Mouse (Mus musculus): Measurements from ENCODE around the gene Maml1. TPM values are rescaled to one million over a fixed set of nuclear protein-coding genes. Genes with fewer than 3 reads are reported as not detected.
A peak's percentile ranks its signal among the peaks of the same experiment; 100 is the strongest.

The Maml1 gene
- polyA plus RNA-seq (2011; ENCODE audit: insufficient read depth, insufficient read length, low read depth, missing spikeins), result 13.7 and 14.1 TPM in 2 replicates

DNA sequence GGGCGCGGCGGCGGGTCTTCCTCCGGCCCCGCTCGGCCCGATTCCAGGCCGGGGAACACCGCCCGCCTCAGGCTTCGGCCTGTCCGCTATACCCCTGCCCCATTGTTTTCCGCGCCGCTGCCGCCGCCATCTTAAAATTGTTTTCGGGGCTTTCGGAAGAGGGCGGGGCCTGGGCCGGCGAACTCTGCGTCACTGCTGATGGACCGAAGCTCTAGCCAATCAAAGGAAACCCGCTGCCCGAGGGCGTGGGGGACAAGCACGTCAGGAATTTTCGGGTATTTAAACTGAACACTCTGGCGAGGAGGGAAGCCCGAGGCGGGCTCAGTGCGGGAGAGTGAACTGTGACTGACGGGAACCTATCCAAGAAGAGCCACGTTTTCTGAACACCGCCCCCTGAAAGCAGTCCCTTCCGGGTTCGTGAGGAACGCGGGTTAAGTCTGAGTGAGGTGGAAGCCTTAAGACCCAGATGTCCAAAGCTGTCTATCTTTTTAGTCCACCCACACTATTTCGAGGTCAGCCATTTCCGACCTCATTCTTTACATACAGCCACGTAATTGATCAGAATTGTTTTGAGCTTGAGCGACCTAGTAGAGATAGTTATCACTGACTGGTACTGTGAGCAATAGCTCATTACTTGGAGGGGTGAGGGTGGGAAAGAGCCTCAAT, at the start of gene Maml1:
Gene Maml1, minus strand, starts transcription at position 122 of the 666 bp plus-strand sequence.
- Histone ChIP-seq H3K27me3 (ENCODE audit: control insufficient read depth, insufficient read depth, low read length, poor library complexity, severe bottlenecking) (no peaks in the 10 kb centered on the region), H3K9me3 (replicated peaks; ENCODE audit: control insufficient read depth, insufficient read depth, low read length, poor library complexity, severe bottlenecking) (no peaks in the 10 kb centered on the region), H3K4me1 (ENCODE audit: control insufficient read depth, insufficient read depth, low read length) (no peaks in the 10 kb centered on the region), H3K36me3 (ENCODE audit: control insufficient read depth, insufficient read depth, low read length, poor library complexity, severe bottlenecking) (peaks cover 41% of the 10 kb centered on the region), H3K4me3 (ENCODE audit: low read depth, low read length) (peak within 1 kb of the TSS; percentile 81), H3K9ac (ENCODE audit: low read depth, poor library complexity, severe bottlenecking) (peak within 1 kb of the TSS; percentile 98), H3K27ac (ENCODE audit: insufficient read depth, low read length) (peak within 1 kb of the TSS; percentile 79)
- peak; percentile 96 for TF ChIP-seq POLR2A (IDR thresholded peaks at IDR 0.05; ENCODE audit: insufficient read depth, low read length)
- TF ChIP-seq EP300 (IDR thresholded peaks at IDR 0.05; ENCODE audit: insufficient read depth, low read depth, low read length), result 0 out of 2 replicates have a peak, but pooled peaks have one; percentile 24
- TF ChIP-seq CTCF (IDR thresholded peaks at IDR 0.05; ENCODE audit: low read depth, low read length), result no peak

DNA sequence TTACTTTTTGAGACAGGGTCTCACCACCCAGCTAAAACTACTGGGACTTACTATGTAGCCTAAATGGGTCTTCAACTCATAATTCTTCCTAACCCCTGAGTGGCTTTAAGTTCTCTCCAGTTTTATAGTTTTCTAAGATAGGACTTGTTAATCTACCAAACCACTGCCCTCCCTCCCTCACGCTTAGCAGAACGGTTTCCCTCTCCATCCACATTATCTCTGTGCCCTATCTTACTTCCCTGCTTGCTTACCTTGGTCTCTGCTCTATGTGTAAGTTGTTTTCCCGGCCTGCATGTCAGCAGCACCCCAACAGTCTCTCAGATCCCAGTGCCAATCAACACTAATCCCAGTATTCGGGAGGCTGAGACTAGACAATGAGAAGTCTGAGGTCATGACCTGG, 44.8 kb upstream of the Maml1 start:
- H3K27me3 ChIP-seq (ENCODE audit: control insufficient read depth, insufficient read depth, low read length, poor library complexity, severe bottlenecking), result no peaks in the 10 kb centered on the region
- H3K4me3 ChIP-seq (ENCODE audit: low read depth, low read length), result no peak overlapping the region
- TF ChIP-seq POLR2A (IDR thresholded peaks at IDR 0.05; ENCODE audit: insufficient read depth, low read length) (no peak), EP300 (IDR thresholded peaks at IDR 0.05; ENCODE audit: insufficient read depth, low read depth, low read length) (no peak), CTCF (IDR thresholded peaks at IDR 0.05; ENCODE audit: low read depth, low read length) (no peak)
- H3K9me3 ChIP-seq (replicated peaks; ENCODE audit: control insufficient read depth, insufficient read depth, low read length, poor library complexity, severe bottlenecking), result no peaks in the 10 kb centered on the region
- H3K27ac ChIP-seq (ENCODE audit: insufficient read depth, low read length), result no peak overlapping the region
- peaks cover 1% of the 10 kb centered on the region for H3K4me1 ChIP-seq (ENCODE audit: control insufficient read depth, insufficient read depth, low read length)
- H3K36me3 ChIP-seq (ENCODE audit: control insufficient read depth, insufficient read depth, low read length, poor library complexity, severe bottlenecking), result no peaks in the 10 kb centered on the region
- no peak overlapping the region for H3K9ac ChIP-seq (ENCODE audit: low read depth, poor library complexity, severe bottlenecking)

DNA sequence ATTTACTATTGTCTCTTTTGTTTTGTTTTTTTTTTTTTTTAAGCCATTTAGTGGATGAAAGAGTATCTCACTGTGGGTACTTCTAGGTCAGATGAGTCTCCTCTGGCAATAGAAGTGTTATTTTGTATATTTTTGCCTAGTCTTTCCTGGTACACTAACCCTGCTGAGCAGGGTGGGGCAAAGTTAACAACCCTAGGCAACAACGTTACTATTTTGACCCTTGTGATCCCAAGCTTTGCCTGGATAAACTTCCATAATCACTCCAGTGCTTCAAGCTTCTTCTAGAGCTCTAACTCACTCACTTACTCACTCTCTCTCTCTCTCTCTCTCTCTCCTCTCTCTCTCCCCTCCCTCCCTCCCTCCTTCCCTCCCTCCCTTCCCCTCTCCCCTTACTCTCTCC, 44.0 kb upstream of the Maml1 start:
- Histone ChIP-seq H3K27ac (ENCODE audit: insufficient read depth, low read length) (no peak overlapping the region), H3K9ac (ENCODE audit: low read depth, poor library complexity, severe bottlenecking) (no peak overlapping the region), H3K36me3 (ENCODE audit: control insufficient read depth, insufficient read depth, low read length, poor library complexity, severe bottlenecking) (no peaks in the 10 kb centered on the region), H3K27me3 (ENCODE audit: control insufficient read depth, insufficient read depth, low read length, poor library complexity, severe bottlenecking) (no peaks in the 10 kb centered on the region), H3K9me3 (replicated peaks; ENCODE audit: control insufficient read depth, insufficient read depth, low read length, poor library complexity, severe bottlenecking) (no peaks in the 10 kb centered on the region), H3K4me1 (ENCODE audit: control insufficient read depth, insufficient read depth, low read length) (peaks cover 1% of the 10 kb centered on the region), H3K4me3 (ENCODE audit: low read depth, low read length) (no peak overlapping the region)
- TF ChIP-seq EP300 (IDR thresholded peaks at IDR 0.05; ENCODE audit: insufficient read depth, low read depth, low read length) (no peak), CTCF (IDR thresholded peaks at IDR 0.05; ENCODE audit: low read depth, low read length) (no peak), POLR2A (IDR thresholded peaks at IDR 0.05; ENCODE audit: insufficient read depth, low read length) (no peak)

DNA sequence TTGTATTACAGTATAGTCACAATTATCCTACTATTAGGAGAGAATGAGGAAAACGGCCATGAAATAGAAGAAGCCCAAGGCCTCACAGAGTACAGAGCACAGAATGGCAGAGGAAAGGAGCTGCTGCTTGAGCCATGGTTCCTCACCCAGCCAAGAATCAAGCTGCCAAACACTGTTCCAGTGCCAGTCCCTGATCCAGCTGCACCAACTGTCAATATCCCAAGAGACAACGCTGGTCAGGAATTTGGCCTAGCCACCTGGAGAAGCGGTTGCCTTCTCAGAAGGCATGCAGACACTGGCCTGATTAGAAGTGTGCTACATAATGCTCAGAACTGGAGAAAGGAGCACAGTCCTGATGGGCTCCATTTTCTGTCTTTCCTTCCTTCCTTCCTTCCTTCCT, 41.1 kb upstream of the Maml1 start:
- Histone ChIP-seq H3K4me1 (ENCODE audit: control insufficient read depth, insufficient read depth, low read length) (no peaks in the 10 kb centered on the region), H3K9ac (ENCODE audit: low read depth, poor library complexity, severe bottlenecking) (no peak overlapping the region), H3K4me3 (ENCODE audit: low read depth, low read length) (no peak overlapping the region), H3K27ac (ENCODE audit: insufficient read depth, low read length) (no peak overlapping the region), H3K9me3 (replicated peaks; ENCODE audit: control insufficient read depth, insufficient read depth, low read length, poor library complexity, severe bottlenecking) (no peaks in the 10 kb centered on the region), H3K36me3 (ENCODE audit: control insufficient read depth, insufficient read depth, low read length, poor library complexity, severe bottlenecking) (no peaks in the 10 kb centered on the region), H3K27me3 (ENCODE audit: control insufficient read depth, insufficient read depth, low read length, poor library complexity, severe bottlenecking) (no peaks in the 10 kb centered on the region)
- TF ChIP-seq POLR2A (IDR thresholded peaks at IDR 0.05; ENCODE audit: insufficient read depth, low read length) (no peak), EP300 (IDR thresholded peaks at IDR 0.05; ENCODE audit: insufficient read depth, low read depth, low read length) (no peak), CTCF (IDR thresholded peaks at IDR 0.05; ENCODE audit: low read depth, low read length) (no peak)

DNA sequence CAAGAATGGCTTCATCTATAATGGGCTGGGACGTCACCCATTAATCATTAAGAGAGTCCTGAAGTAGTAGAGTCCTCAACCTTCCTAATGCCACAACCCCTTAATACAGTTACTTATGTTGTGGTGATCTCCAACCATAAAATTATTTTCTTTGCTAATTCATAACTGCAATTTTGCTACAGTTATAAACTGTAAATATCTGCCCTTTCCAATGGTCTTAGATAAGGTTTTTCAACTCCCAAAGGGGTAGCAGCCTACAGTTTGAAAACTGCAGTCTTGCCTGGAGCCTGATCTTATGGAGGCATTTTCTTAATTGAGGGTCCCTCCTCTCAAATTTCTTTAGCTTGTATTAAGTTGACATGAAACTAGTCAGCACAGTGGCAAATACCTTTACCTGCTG, 37.3 kb upstream of the Maml1 start:
- Histone ChIP-seq H3K36me3 (ENCODE audit: control insufficient read depth, insufficient read depth, low read length, poor library complexity, severe bottlenecking) (0 out of 2 replicates have a peak, but pooled peaks cover 5% of the 10 kb centered on the region), H3K27ac (ENCODE audit: insufficient read depth, low read length) (no peak overlapping the region), H3K9ac (ENCODE audit: low read depth, poor library complexity, severe bottlenecking) (no peak overlapping the region), H3K9me3 (replicated peaks; ENCODE audit: control insufficient read depth, insufficient read depth, low read length, poor library complexity, severe bottlenecking) (no peaks in the 10 kb centered on the region), H3K4me1 (ENCODE audit: control insufficient read depth, insufficient read depth, low read length) (no peaks in the 10 kb centered on the region), H3K4me3 (ENCODE audit: low read depth, low read length) (no peak overlapping the region), H3K27me3 (ENCODE audit: control insufficient read depth, insufficient read depth, low read length, poor library complexity, severe bottlenecking) (no peaks in the 10 kb centered on the region)
- TF ChIP-seq EP300 (IDR thresholded peaks at IDR 0.05; ENCODE audit: insufficient read depth, low read depth, low read length), result no peak
- no peak for TF ChIP-seq CTCF (IDR thresholded peaks at IDR 0.05; ENCODE audit: low read depth, low read length)
- TF ChIP-seq POLR2A (IDR thresholded peaks at IDR 0.05; ENCODE audit: insufficient read depth, low read length), result no peak

DNA sequence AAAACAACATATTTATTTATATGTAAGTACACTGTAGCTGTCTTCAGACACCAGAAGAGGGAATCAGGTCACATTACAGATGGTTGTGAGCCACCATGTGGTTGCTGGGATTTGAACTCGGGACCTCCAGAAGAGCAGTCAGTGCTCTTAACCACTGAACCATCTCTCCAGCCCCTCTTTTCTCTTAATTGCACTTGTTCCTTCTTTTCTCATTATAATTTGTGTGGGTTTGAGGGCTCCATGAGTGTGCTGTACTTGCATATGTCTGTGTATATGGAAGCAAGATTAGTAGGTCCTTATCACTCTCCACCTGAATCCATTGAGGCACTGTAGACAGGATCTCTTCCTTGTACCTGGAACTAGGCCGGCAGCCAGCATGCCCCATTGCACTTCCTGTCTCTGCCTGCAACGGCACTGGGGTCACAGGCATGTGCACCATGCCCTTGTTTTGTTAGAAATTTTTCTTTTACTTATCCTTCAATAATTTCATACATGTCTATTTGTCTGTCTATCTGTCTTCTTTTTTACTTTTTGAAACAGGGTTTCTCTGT, 36.0 kb upstream of the Maml1 start:
- Histone ChIP-seq H3K36me3 (ENCODE audit: control insufficient read depth, insufficient read depth, low read length, poor library complexity, severe bottlenecking) (peaks cover 10% of the 10 kb centered on the region; the same call in 1 of the 2 replicates), H3K27ac (ENCODE audit: insufficient read depth, low read length) (no peak overlapping the region), H3K27me3 (ENCODE audit: control insufficient read depth, insufficient read depth, low read length, poor library complexity, severe bottlenecking) (no peaks in the 10 kb centered on the region), H3K4me3 (ENCODE audit: low read depth, low read length) (no peak overlapping the region), H3K9me3 (replicated peaks; ENCODE audit: control insufficient read depth, insufficient read depth, low read length, poor library complexity, severe bottlenecking) (no peaks in the 10 kb centered on the region), H3K4me1 (ENCODE audit: control insufficient read depth, insufficient read depth, low read length) (no peaks in the 10 kb centered on the region), H3K9ac (ENCODE audit: low read depth, poor library complexity, severe bottlenecking) (no peak overlapping the region)
- no peak for TF ChIP-seq POLR2A (IDR thresholded peaks at IDR 0.05; ENCODE audit: insufficient read depth, low read length)
- no peak for TF ChIP-seq EP300 (IDR thresholded peaks at IDR 0.05; ENCODE audit: insufficient read depth, low read depth, low read length)
- TF ChIP-seq CTCF (IDR thresholded peaks at IDR 0.05; ENCODE audit: low read depth, low read length), result no peak

All from ES-Bruce4 (cell line).